Mouse (Mus musculus) spleen, postnatal 10 days (tissue): Measurements from ENCODE around the gene Stk10.
"Not testable (repeated sequence)": the region's sequence is repeated elsewhere in the genome, so short reads cannot be mapped to it uniquely, and the experiment has no call there.

Experiments
- DNase-seq, 2 experiments: peaks; one replicate each; pipeline ENCODE4 v3.0.0; 2021 to 2022; ENCODE audit warnings: low spot score in 2 of 2

Gene Stk10

DNA sequence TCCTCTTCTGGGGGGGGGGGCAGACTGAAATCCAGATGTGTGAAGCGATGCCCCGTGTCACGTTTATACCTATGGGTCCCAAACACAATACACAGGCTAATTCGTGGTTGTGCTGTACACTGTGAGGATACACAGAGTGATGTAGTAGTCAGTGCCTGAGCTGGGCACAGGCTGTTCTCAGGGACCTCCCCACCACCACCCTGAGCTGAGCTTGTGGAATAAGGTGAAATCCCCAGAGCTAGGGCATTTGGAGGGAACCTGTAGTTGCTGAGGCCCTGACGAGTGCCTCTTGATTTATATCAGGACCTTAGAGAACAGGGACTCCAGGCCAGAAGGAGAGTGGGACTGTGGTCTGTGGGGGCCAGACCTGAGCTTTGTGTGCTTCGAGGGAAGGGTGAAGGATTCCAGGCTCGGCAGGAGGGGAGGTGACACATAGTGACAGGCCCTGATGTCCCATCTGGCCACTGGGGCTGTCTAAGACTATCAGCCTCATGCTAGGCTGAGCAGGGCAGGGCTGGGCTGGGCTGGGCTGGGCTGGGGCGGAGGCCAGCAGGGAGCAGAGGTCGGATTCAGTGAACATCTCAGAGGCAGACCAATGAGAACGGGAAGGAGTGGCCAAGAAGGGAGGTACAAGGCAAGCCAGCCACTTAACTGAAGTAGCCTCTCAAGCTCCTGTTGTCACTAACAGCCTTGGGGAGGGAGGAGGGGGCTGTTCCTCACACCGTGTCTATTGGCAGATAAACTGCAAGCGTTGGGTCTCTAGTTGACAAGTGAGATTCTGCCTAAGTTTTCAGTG lies 68.6 kb downstream of the Stk10 start:
- DNase-seq = no peak

DNA sequence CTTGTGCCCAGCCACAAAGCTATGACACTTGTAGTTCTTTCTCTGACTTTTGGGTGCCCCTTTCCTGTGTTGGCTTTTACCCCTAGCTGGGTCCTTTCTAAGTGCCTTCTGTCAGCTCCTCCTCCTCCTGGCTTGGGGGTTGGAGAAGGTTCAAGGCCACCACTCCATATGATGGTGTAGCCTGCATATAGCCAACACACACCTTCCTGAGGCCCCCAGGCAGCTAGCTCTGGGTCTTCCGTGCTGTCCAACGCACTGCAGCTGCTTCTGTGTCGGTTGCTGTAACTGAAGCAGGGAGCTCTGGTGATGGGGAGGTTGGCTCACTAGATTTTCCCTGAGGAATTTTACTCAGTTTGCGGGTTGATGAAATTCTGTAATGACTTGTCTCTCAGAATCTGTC lies 71.6 kb downstream of the Stk10 start:
- no peak for DNase-seq

- DNase-seq = no peak
Measured at GRCm38 (mm10) chr11:32605131-32605860, 72.2 kb downstream of the Stk10 start.

- DNase-seq = no peak
Measured at GRCm38 (mm10) chr11:32605907-32606306, 72.8 kb downstream of the Stk10 start.

DNA sequence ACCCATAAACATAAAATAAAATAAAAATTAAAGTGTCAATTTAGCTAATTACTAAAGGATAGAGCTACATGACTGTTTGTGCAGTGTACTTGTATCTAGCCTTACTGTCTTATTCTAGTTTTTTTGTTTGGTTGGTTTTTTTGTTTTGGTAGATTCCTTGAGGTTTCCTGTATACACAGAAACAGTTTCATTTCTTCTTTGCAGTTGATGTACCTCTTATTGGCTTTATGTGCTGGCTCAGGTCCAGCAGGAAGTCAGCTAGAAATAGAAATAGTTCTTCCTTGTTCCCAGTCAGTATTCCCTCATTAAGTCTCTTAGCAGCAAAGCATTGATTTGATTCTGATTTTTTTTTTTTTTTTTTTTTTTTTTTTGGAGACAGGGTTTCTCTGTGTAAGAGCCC lies 74.2 kb downstream of the Stk10 start:
- DNase-seq = no peak

DNA sequence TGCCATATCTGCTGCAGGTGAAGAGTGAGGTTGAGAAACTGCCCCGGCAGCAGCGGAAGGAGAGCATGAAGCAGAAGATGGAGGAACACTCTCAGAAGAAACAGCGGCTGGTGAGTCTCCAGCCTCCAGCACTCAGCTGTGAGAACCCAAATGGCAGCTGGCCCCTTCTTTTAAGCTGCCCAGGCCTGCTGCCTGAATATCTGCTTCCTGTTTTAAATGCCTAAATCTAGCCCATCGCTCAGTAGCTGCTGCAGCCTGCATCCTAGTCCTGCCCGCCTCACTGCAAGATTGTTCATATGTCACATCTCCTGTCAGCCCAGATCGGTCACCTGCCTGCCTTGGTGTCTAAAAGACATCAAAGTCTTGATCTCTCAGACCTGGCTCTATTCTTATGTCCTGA lies 77.5 kb downstream of the Stk10 start:
- DNase-seq = no peak

DNA sequence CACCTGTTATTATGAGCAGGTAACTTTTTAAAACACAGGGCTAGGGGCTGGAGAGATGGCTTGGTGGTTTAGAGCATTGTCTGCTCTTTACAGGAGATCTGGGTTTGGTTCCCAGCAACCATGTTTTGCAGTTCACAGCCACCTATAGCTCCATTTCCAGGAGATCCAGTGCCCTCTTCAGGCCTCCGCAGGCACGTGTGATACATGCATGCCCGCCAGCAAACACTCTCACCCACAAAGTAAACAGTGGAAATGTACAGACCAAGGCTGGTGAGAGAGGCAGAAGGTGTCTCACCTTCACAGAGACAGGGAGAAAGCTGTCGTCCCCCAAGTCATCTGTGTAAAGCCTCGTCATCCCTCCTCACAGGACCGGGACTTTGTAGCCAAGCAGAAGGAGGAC lies 79.2 kb downstream of the Stk10 start:
- DNase-seq = no peak

- DNase-seq = no peak
Measured at GRCm38 (mm10) chr11:32614463-32614862, 81.4 kb downstream of the Stk10 start.

DNA sequence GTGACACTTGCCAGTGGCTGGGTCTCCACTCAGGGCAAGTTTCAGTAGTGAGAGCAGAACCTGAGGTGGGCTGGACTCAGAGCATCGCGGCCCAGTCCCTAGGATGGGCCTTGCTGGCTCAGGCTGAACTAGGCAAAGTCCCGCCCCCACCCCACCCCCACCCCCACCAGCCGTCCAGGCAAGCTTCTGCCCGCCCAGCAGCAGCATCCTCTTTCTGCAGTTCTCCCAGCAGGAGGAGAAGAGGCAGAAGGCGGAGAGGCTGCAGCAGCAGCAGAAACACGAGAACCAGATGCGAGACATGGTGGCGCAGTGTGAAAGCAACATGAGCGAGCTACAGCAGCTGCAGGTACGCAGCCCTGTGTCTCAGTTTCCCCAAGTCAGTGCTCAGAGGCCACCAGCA lies 82.5 kb downstream of the Stk10 start:
- no peak for DNase-seq

GRCm38 (mm10) chr11:32616091-32616490 lies 83.0 kb downstream of the Stk10 start:
- no peak for DNase-seq

DNA sequence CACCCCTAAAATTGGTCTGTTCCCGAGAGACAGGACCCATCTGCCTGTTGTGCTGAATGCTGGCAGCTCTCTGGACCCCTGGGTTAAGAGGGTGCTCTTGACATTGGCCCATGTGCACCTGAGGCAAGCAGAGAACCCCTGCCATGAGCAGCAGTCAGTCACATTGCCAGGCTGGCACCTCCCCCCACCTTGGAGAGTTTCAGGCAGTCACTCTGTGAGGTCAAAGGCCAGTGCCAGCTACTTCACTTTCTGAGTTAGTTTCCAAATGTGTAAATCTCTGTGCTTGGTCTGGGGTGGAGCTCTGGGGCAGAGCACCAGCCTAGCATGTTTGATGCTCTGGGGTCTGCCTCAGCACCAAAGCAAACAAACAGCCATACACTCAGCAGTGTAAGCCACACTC lies 84.9 kb downstream of the Stk10 start:
- DNase-seq = no peak

DNA sequence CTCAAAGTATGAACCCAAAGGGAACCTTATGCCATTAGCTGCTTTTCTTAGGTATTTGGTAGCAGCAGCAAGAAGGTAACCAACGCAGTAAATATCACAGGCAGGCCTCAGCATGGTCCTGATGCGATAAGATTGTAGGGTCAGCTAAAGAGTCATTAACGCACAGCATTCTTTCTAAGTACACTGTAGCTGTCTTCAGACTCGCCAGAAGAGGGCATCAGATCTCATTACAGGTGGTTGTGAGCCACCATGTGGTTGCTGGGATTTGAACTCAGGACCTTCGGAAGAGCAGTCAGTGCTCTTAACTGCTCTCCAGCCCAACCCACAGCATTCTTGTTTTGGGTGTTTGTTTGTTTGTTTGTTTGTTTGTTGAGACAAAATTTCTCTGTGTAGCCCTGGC lies 85.5 kb downstream of the Stk10 start:
- not testable (repeated sequence) for DNase-seq

- peak in 1 of 2 experiments; percentile 25 for DNase-seq
Measured at GRCm38 (mm10) chr11:32619257-32619816, 86.2 kb downstream of the Stk10 start.

DNA sequence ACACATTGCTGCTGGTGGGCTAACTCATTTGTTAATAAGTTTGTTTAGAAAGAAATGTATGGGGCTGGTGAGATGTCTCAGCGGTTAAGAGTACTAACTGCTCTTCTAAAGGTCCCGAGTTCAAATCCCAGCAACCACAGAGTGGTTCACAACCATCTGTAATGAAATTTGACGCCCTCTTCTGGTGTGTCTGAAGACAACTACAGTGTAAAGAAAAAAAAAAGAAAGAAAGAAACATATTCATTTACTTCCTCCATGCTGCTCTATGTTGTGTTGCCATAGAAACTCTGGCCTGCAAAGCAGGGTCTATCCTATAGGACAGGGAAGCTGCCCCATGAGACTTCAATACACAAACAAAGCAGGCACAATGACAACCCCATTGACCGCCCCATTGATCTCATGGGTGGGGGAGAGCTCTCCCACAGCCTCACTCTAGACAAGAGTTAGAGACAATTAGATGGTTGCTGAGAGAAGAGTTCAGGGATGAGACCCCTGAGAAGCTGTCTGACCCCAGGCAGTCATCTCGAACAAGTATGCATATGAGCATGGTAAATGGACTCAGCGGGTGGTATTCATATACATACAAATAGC lies 86.9 kb downstream of the Stk10 start:
- DNase-seq = no peak

GRCm38 (mm10) chr11:32621831-32622478 lies 88.8 kb downstream of the Stk10 start:
- DNase-seq = no peak

DNA sequence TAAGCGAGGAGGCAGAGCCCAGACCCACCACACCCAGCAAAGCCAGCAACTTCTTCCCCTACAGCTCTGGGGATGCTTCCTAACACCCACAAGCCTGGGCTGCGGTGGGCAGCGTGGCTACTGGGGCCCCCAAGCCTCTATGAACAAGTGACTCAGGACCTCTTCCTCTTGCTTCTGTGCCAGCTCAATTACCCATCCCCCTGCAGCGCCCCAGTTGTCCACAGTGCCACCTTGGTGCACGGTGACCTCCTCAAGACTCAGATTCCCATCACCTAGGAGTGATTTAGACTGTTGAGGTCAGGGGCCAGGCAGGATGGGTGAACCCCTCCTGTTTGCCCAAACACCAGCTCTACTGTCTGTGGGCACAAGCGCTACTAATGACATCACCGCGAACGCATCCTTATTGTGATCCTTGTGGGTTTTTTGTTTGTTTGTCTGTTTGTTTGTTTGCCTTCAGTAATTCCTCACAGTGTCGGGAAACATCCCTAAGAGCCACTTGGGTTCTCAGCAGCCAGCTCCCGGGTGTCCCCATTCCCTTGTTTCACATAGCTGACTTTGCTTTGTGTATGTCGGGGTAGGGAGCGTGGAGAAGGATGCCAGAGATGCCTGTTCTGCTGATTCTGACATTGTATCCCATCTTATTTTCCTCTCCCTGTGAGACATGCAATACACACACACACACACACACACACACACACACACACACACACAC lies 89.5 kb downstream of the Stk10 start:
- DNase-seq = no peak

DNA sequence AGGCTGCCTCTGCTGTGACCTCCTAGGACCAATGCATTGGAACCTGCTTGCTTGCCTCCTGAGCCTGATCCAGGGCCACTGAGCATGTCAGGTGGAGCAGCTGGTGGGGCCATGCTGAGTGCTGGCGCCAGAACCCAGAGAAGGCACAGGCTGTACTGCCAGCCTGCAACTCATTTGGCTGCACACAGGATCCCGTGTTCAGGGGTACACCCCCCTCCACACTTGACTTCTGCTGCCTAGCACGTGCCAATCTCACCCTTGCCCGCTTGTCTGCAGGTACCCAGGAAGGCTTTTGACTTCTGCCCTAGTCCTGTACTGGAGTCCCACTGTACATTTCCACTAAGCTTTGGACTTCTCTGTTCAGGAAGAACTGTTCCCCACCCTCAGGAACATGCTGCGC lies 90.1 kb downstream of the Stk10 start:
- DNase-seq = no peak

DNA sequence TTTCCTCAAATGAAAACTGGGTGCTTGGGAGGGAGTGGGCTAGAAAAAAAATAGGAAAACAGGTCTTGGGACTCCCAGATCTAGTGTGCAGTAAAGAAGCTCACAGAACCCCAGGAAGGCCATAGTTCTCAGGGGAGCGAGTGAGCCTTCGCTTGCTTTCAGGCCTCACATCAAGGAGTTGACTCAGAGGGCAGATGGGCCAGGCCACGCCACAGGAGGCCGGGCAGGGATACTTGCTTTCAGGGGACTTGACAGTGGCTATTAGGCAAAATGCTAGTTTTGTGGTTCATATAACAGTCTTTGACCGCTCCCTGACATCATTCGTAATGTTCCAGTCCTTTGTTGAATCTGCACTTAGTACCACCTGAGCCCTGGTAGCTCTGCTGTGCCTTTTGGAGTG lies 90.8 kb downstream of the Stk10 start:
- DNase-seq = no peak

- DNase-seq = peak in 1 of 2 experiments; percentile 73
Measured at GRCm38 (mm10) chr11:32625677-32626076, 92.6 kb downstream of the Stk10 start.

GRCm38 (mm10) chr11:32626079-32626478 lies 93.0 kb downstream of the Stk10 start:
- DNase-seq = no peak

DNA sequence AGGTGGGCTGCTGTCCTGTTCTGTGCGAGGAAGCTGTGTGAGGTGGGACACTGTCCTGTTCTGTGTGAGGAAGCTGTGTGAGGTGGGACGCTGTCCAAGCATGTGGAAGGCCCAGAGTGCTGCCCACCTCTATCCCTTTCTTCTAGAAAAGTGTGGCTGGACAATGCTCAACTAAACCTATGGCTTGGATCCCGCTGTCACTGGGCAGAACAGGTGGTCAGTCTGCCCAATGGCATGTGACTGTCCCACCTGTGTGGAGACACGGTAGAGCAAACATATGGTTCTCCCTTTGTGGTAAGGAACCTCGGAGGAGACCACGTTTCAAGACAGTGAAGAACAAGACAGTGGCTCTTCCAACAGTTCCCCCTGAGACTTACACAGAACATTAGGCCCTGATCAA lies 94.8 kb downstream of the Stk10 start:
- no peak for DNase-seq
